Mouse (Mus musculus): ENCODE measurements at regions not wholly inside any gene's neighbourhood (a gene's known extent, or its start where the extent isn't known, plus 50 kb on each side); places are given as distances from the start of the nearest gene placed in this dataset.

GRCm38 (mm10) chr3:66683589-66684286, 297.5 kb upstream of the Rsrc1 start:
- no peak for TF ChIP-seq CTCF (IDR thresholded peaks at IDR 0.05; ENCODE audit: low read depth)
- no peak for TF ChIP-seq EP300 (IDR thresholded peaks at IDR 0.05; ENCODE audit: low read depth)
